Mouse (Mus musculus) spleen, adult 2 months (tissue): Measurements from ENCODE around the gene Fcer1g.

Experiments used
- CTCF ChIP-seq: fragments of 200-500 bp; IDR thresholded peaks from 2 replicates; pipeline ENCODE4 v1.5.1; 2011; ENCODE audit warnings: mild to moderate bottlenecking, inconsistent platforms; ENCODE audit not compliant: insufficient read depth, insufficient read length, insufficient replicate concordance; ENCODE audit errors: extremely low read depth
- POLR2A ChIP-seq: fragments of 200-500 bp; IDR thresholded peaks from 2 replicates; pipeline ENCODE4 v1.6.1; 2011; ENCODE audit warnings: low read depth, low read length, inconsistent platforms

GRCm38 (mm10) chr1:171190832-171191231 lies 43.3 kb downstream of the Fcer1g start:
- TF ChIP-seq POLR2A, result no peak
- TF ChIP-seq CTCF, result no peak
